Mouse (Mus musculus) heart, embryonic 14.5 days (tissue): ENCODE measurements around the gene Arf4. TPM values are rescaled to one million over a fixed set of nuclear protein-coding genes. Genes with fewer than 3 reads are reported as not detected.
"Not testable (repeated sequence)": the region's sequence is repeated elsewhere in the genome, so short reads cannot be mapped to it uniquely, and the experiment has no call there.

Source experiments
- ATAC-seq: fragments of 200-750 bp; cut with Nextera tagmentation; 2 replicates; pipeline ENCODE4 v1.8.0; 2017; ENCODE audit warnings: low read depth, moderate TSS enrichment; ENCODE audit not compliant: insufficient number of reproducible peaks, insufficient read depth, low FRiP score
- H3K27ac ChIP-seq, 2 experiments: fragments of 200-500 bp in 1 of 2; fragments of 300-500 bp in 1 of 2; sonication (generic) in 1 of 2; replicated peaks in 1 of 2; 2 replicates each; pipeline ENCODE4 v1.5.1; 2012 to 2014; ENCODE audit warnings: low read depth in 2 of 2, low read length in 2 of 2, control low read depth in 1 of 2, mild to moderate bottlenecking in 1 of 2, mixed read lengths in 1 of 2; ENCODE audit not compliant: control insufficient read depth in 1 of 2, insufficient read depth in 1 of 2
- H3K27me3 ChIP-seq: fragments of 300-500 bp; sonication (generic); 2 replicates; pipeline ENCODE4 v1.6.1; 2014; ENCODE audit warnings: mild to moderate bottlenecking, low read length, control low read depth; ENCODE audit not compliant: control insufficient read depth, insufficient read depth
- H3K36me3 ChIP-seq: fragments of 300-500 bp; sonication (generic); 2 replicates; pipeline ENCODE4 v1.6.1; 2014; ENCODE audit warnings: mild to moderate bottlenecking, control low read depth, low read length, mixed read lengths; ENCODE audit not compliant: control insufficient read depth, insufficient read depth
- H3K4me1 ChIP-seq, 2 experiments: fragments of 200-500 bp in 1 of 2; fragments of 300-500 bp in 1 of 2; sonication (generic) in 1 of 2; 2 replicates each; pipeline ENCODE4 v1.6.1; 2012 to 2014; ENCODE audit warnings: low read length in 2 of 2, control low read depth in 1 of 2, mixed read lengths in 1 of 2; ENCODE audit not compliant: control insufficient read depth in 2 of 2, insufficient read depth in 2 of 2
- H3K4me2 ChIP-seq: fragments of 300-500 bp; sonication (generic); 2 replicates; pipeline ENCODE4 v1.6.1; 2014; ENCODE audit warnings: mild to moderate bottlenecking, low read length
- H3K4me3 ChIP-seq, 2 experiments: fragments of 200-500 bp in 1 of 2; fragments of 300-500 bp in 1 of 2; sonication (generic) in 1 of 2; 2 replicates each; pipeline ENCODE4 v1.5.1; 2012 to 2014; ENCODE audit warnings: low read length in 2 of 2, mild to moderate bottlenecking in 2 of 2, control low read depth in 1 of 2, low read depth in 1 of 2, moderate library complexity in 1 of 2; ENCODE audit not compliant: control insufficient read depth in 1 of 2, insufficient read depth in 1 of 2
- H3K9ac ChIP-seq: fragments of 300-500 bp; sonication (generic); 2 replicates; pipeline ENCODE4 v1.6.1; 2014; ENCODE audit warnings: mild to moderate bottlenecking, low read length
- H3K9me3 ChIP-seq: fragments of 300-500 bp; sonication (generic); 2 replicates; pipeline ENCODE4 v1.6.1; 2016; ENCODE audit warnings: low read length, control low read depth; ENCODE audit not compliant: control insufficient read depth
- WGBS: fragments of 180-500 bp; shearing (Covaris S2); extraction: QIAGEN DNeasy Blood & Tissue Kit; methylation state at CpG from one replicate; pipeline ENCODE4 v1.1.7; 2014; 5-methylcytosine and 5-hydroxymethylcytosine counted together
- microRNA-seq: library from miRNA; unstranded; fragments of <30 nt; microRNA quantifications from one replicate; pipeline ENCODE4, GENCODE M21; 2016
- polyA plus RNA-seq: library from polyadenylated mRNA; unstranded; fragments of >200 nt; fragmentation: Nextera tagmentation; extraction: Ambion mirVana; gene quantifications from 2 replicates; pipeline ENCODE4 v1.2.1, GENCODE M21; 2014

Gene Arf4
- polyA plus RNA-seq, 1 experiment from 2014 or later: 444 TPM

GRCm38 (mm10) chr14:26705246-26705645, 67.4 kb downstream of the Arf4 start:
- WGBS: 80% methylated on average over 5 of the region's 5 CpGs

More at GRCm38 (mm10) chr14:26705246-26705645, 67.4 kb downstream of the Arf4 start:
- H3K9me3 ChIP-seq, H3K27ac ChIP-seq, H3K27me3 ChIP-seq, H3K4me1 ChIP-seq, H3K4me2 ChIP-seq, H3K4me3 ChIP-seq, H3K9ac ChIP-seq, ATAC-seq, H3K36me3 ChIP-seq: not testable (repeated sequence)

Small RNA genes within 50 kb of the gene (microRNA-seq; reads per million reads assigned to microRNA genes)
- 0.84 reads per million for gene Mir7672

Other genes with a start within 250 kb of the Arf4 start
- gene Slmap, start 103.1 kb upstream of the Arf4 start, polyA plus RNA-seq: 159 and 161 TPM in 2 replicates
- gene Dennd6a, start 64.2 kb upstream of the Arf4 start, polyA plus RNA-seq: 26.7 and 30.3 TPM in 2 replicates
- 8.6 and 8.7 TPM in 2 replicates for gene Pde12, start 31.8 kb downstream of the Arf4 start, polyA plus RNA-seq
- gene Dnah12, start 55.2 kb downstream of the Arf4 start, polyA plus RNA-seq: 0.01 and 0.03 TPM in 2 replicates